Mouse (Mus musculus): Measurements from ENCODE around the gene Hist2h3b.

The Hist2h3b gene

GRCm38 (mm10) chr3:96300706-96301529 lies 32.5 kb downstream of the Hist2h3b start:
- no peak for DNase-seq

GRCm38 (mm10) chr3:96302076-96302475 lies 33.6 kb downstream of the Hist2h3b start:
- DNase-seq: no peak

- no peak for DNase-seq
Measured at GRCm38 (mm10) chr3:96306506-96306905, 38.1 kb downstream of the Hist2h3b start.

GRCm38 (mm10) chr3:96309441-96309840 lies 41.0 kb downstream of the Hist2h3b start:
- no peak for DNase-seq

- DNase-seq: no peak
Measured at GRCm38 (mm10) chr3:96312341-96313098, 44.1 kb downstream of the Hist2h3b start.

Data from cerebellum, postnatal 25 days (tissue).